ENCODE assay signal across 8 mouse cellular contexts in the genomic region with DNA sequence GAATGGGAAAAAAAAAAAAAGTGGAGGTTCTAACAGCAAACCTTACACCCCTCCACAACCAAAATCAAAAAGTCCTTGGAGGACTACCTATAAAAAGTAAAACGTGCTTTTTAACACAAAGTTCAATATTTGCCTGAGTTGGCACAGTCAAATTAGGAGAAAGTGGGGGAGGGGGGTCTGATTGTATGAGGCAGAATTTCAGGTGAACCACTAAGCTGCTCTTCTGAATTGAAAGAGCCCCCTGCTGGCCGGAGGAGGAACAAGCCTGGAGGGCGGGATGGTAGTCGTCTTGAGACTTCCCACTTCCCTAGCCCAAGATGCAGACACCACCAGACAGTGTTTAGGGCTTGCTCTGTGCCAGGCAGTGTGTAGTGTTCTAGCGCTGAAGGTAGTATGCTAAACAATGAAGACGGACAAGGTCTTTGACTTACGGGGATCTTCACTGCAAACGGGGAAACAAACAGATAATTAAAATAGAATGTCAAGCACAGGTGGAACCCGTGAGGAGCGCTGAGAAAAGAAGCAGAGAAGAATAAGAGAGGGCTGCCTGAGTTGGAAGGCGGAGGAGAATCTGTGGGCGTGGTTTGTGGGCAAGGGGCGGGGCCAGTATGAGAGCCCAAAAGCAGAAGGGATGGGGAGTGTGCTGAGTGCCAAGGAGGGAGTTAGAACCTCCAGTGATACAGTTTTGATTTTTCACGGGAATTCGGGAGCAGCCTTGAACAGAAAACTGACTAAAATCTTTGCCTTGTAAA.
DNase-seq lines count a peak whose midpoint lies in the region; ATAC-seq and TF ChIP-seq lines count a peak whose summit lies in the region.

No protein-coding gene starts in this region.

- H3K9me3 ChIP-seq in heart, embryonic 12.5 days (replicated peaks): no peaks in the 10 kb centered on the region
- no peaks in the 10 kb centered on the region for H3K9me3 ChIP-seq in kidney, embryonic 16.5 days (ENCODE audit: low read length)

- H3K4me2 ChIP-seq in heart, embryonic 12.5 days: peak overlapping the region; percentile 63
- peak overlapping the region; percentile 47 for H3K4me2 ChIP-seq in kidney, embryonic 16.5 days (replicated peaks; ENCODE audit: low read depth, low read length)
- peak overlapping the region; percentile 75 for H3K4me2 ChIP-seq in myocyte (ENCODE audit: low read depth)

- 0 out of 2 replicates have a peak overlapping the region, but pooled peaks have one; percentile 26 for H3K9ac ChIP-seq in heart, embryonic 12.5 days
- H3K9ac ChIP-seq in kidney, embryonic 16.5 days (replicated peaks; ENCODE audit: low read length): no peak overlapping the region
- H3K9ac ChIP-seq in liver, adult 2 months (ENCODE audit: low read depth, low read length): no peak overlapping the region

- no peak overlapping the region for H3ac ChIP-seq in myocyte (ENCODE audit: control insufficient read depth, insufficient read length)

- TF ChIP-seq POLR2A in embryonic fibroblast, embryonic 13.5 days (IDR thresholded peaks at IDR 0.05; ENCODE audit: low read depth, low read length): peak; percentile 27; the same call in 1 of the 2 replicates
- no peak for TF ChIP-seq POLR2A in liver, adult 2 months (IDR thresholded peaks at IDR 0.05; ENCODE audit: extremely low read depth, insufficient read depth, low read length)
- TF ChIP-seq POLR2A in myocyte (IDR thresholded peaks at IDR 0.05; ENCODE audit: insufficient read length, low read depth): no peak

- H3K4me1 ChIP-seq in embryonic fibroblast, embryonic 13.5 days (ENCODE audit: control insufficient read depth, insufficient read depth, low read length): no peaks in the 10 kb centered on the region
- 0 out of 2 replicates have a peak, but pooled peaks cover 11% of the 10 kb centered on the region for H3K4me1 ChIP-seq in heart, embryonic 12.5 days (replicated peaks)
- H3K4me1 ChIP-seq in kidney, embryonic 16.5 days (ENCODE audit: insufficient read depth, low read length): peaks cover 11% of the 10 kb centered on the region; the same call in 1 of the 2 replicates
- peaks cover 1% of the 10 kb centered on the region; the same call in 1 of the 2 replicates for H3K4me1 ChIP-seq in liver, adult 2 months (ENCODE audit: control insufficient read depth, insufficient read depth, low read length)

- ATAC-seq in heart, embryonic 12.5 days (ENCODE audit: insufficient number of reproducible peaks, low FRiP score): 0 out of 2 replicates have a peak, but pooled peaks have one; percentile 39
- ATAC-seq in kidney, embryonic 16.5 days (ENCODE audit: low FRiP score, low TSS enrichment): peak; percentile 86

- DNase-seq in 416B (ENCODE audit: low read depth): peak; percentile 73
- DNase-seq in adrenal gland, postnatal 4 days (ENCODE audit: low spot score in 2 of 2): peak; percentile 57 to 66
- DNase-seq in liver, adult 2 months (ENCODE audit: extremely low read depth, low read depth, low spot score): peak; percentile 46
- DNase-seq in spleen, postnatal 4 days (ENCODE audit: low spot score in 2 of 2): peak; percentile 74 to 87

- H3K27ac ChIP-seq in embryonic fibroblast, embryonic 13.5 days (ENCODE audit: insufficient read depth, low read length): no peak overlapping the region
- H3K27ac ChIP-seq in heart, embryonic 12.5 days (ENCODE audit: poor library complexity, severe bottlenecking): no peak overlapping the region
- H3K27ac ChIP-seq in kidney, embryonic 16.5 days (ENCODE audit: low read length): no peak overlapping the region; the same call in 1 of the 2 replicates
- no peak overlapping the region for H3K27ac ChIP-seq in liver, adult 2 months (replicated peaks; ENCODE audit: insufficient read depth, low read depth, low read length)

- no peak for TF ChIP-seq CTCF in embryonic fibroblast, embryonic 13.5 days (IDR thresholded peaks at IDR 0.05; ENCODE audit: borderline replicate concordance, insufficient read depth, low read length)
- peak; percentile 85 for TF ChIP-seq CTCF in liver, adult 2 months (IDR thresholded peaks at IDR 0.05; ENCODE audit: low read depth, low read length)

- H3K27me3 ChIP-seq in heart, embryonic 12.5 days (replicated peaks): no peaks in the 10 kb centered on the region
- no peaks in the 10 kb centered on the region for H3K27me3 ChIP-seq in kidney, embryonic 16.5 days (ENCODE audit: insufficient read depth, low read length)
- no peaks in the 10 kb centered on the region; the same call in 1 of the 2 replicates for H3K27me3 ChIP-seq in liver, adult 2 months (ENCODE audit: control insufficient read depth, insufficient read depth, low read length)
- no peaks in the 10 kb centered on the region for H3K27me3 ChIP-seq in myocyte (ENCODE audit: control insufficient read depth, insufficient read depth, insufficient read length)

- no peaks in the 10 kb centered on the region for H3K79me2 ChIP-seq in liver, adult 2 months (ENCODE audit: control insufficient read depth, insufficient read depth, low read length)
- no peaks in the 10 kb centered on the region for H3K79me2 ChIP-seq in myocyte (ENCODE audit: control insufficient read depth, insufficient read depth)

- peak overlapping the region; percentile 25; the same call in 1 of the 2 replicates for H3K4me3 ChIP-seq in embryonic fibroblast, embryonic 13.5 days (ENCODE audit: insufficient read depth, low read length)
- H3K4me3 ChIP-seq in heart, embryonic 12.5 days: peak overlapping the region; percentile 25
- peak overlapping the region; percentile 24 for H3K4me3 ChIP-seq in kidney, embryonic 16.5 days (ENCODE audit: low read length)
- no peak overlapping the region for H3K4me3 ChIP-seq in liver, adult 2 months (ENCODE audit: insufficient read depth, low read depth, low read length)
- H3K4me3 ChIP-seq in myocyte: no peak overlapping the region

- WGBS in heart, embryonic 12.5 days: 4% methylated on average over 15 of the region's 15 CpGs
- 4% methylated on average over 15 of the region's 15 CpGs for WGBS in kidney, embryonic 16.5 days
- 4% methylated on average over 15 of the region's 15 CpGs for WGBS in liver, adult 2 months

- no peaks in the 10 kb centered on the region for H3K36me3 ChIP-seq in heart, embryonic 12.5 days
- H3K36me3 ChIP-seq in kidney, embryonic 16.5 days (ENCODE audit: insufficient read depth, low read length): no peaks in the 10 kb centered on the region
- no peaks in the 10 kb centered on the region for H3K36me3 ChIP-seq in liver, adult 2 months (ENCODE audit: control insufficient read depth, insufficient read depth, low read length)
- H3K36me3 ChIP-seq in myocyte (ENCODE audit: control insufficient read depth, insufficient read depth): no peaks in the 10 kb centered on the region

TF ChIP-seq in myocyte, 11 proteins besides CTCF, POLR2A, EP300 and RAD21:
- no peak for TF ChIP-seq MAX (IDR thresholded peaks at IDR 0.05; ENCODE audit: low read depth)
- no peak for TF ChIP-seq E2F4 (IDR thresholded peaks at IDR 0.05; ENCODE audit: insufficient read depth)
- TF ChIP-seq TCF12 (IDR thresholded peaks at IDR 0.05; ENCODE audit: insufficient read depth, poor library complexity, severe bottlenecking): no peak
- TF ChIP-seq POLR2AphosphoS2 (IDR thresholded peaks at IDR 0.05; ENCODE audit: insufficient read length, low read depth): no peak
- TF ChIP-seq TCF3 (IDR thresholded peaks at IDR 0.05; ENCODE audit: insufficient read length, low read depth): no peak
- TF ChIP-seq MYOG (IDR thresholded peaks at IDR 0.05; ENCODE audit: control insufficient read depth in 1 of 3, insufficient read depth in 1 of 3, insufficient read length in 2 of 3, low read depth in 2 of 3): no peak
- no peak for TF ChIP-seq MYOD1 (IDR thresholded peaks at IDR 0.05; ENCODE audit: control insufficient read depth in 1 of 3, insufficient read length in 2 of 3, low read depth in 2 of 3)

Comparison
In these comparisons a context has a peak if more than half of its experiments do, and no peak if none do; other contexts are left out.
1. H3K4me3 ChIP-seq: peak in embryonic fibroblast, embryonic 13.5 days (single experiment), heart, embryonic 12.5 days (single experiment) and kidney, embryonic 16.5 days (single experiment); none in liver, adult 2 months (single experiment) and myocyte (single experiment).
2. Peak in every context shown above with its lines, with median percentiles within 50 percentile points of each other: DNase-seq and H3K4me2 ChIP-seq.